Mouse (Mus musculus): Measurements from ENCODE around the gene Crp. TPM values are rescaled to one million over a fixed set of nuclear protein-coding genes. Genes with fewer than 3 reads are reported as not detected.

Gene Crp
- polyA plus RNA-seq, 1 experiment from 2014 or later: not detected

DNA sequence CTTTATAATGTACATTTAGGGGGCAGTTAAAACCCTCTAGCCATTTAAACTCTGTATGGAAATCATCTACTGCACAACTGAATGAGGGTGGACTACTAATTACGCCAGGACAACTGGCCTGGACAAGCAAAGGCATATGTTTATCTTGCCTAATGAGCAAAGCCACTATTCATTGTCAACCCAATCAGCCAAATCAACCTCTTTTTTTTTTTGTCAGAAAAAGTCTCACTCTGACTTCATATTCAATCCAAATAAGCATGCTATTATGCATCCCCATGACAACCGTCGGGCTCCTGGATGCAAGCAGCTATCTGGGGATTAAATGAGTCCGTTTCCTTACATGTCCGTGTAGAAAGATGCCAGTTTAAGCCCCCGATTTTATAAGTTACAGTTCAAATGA lies 30.3 kb upstream of the Crp start:
- Histone ChIP-seq H3K9me3 (replicated peaks; ENCODE audit: control insufficient read depth, low read length, poor library complexity, severe bottlenecking) (no peaks in the 10 kb centered on the region), H3K4me1 (ENCODE audit: control insufficient read depth, insufficient read depth, low read length) (peaks cover 5% of the 10 kb centered on the region), H3K4me2 (ENCODE audit: low read length) (peak overlapping the region; percentile 13; the same call in 1 of the 2 replicates), H3K36me3 (ENCODE audit: control insufficient read depth, insufficient read depth, low read length) (no peaks in the 10 kb centered on the region), H3K27me3 (ENCODE audit: control insufficient read depth, insufficient read depth, low read depth, low read length) (no peaks in the 10 kb centered on the region), H3K4me3 (ENCODE audit: low read depth, low read length) (no peak overlapping the region), H3K9ac (ENCODE audit: low read depth, low read length) (no peak overlapping the region), H3K27ac (ENCODE audit: low read length) (no peak overlapping the region)
- WGBS: 5% methylated on average over 6 of the region's 6 CpGs
- peak; percentile 62 for ATAC-seq

DNA sequence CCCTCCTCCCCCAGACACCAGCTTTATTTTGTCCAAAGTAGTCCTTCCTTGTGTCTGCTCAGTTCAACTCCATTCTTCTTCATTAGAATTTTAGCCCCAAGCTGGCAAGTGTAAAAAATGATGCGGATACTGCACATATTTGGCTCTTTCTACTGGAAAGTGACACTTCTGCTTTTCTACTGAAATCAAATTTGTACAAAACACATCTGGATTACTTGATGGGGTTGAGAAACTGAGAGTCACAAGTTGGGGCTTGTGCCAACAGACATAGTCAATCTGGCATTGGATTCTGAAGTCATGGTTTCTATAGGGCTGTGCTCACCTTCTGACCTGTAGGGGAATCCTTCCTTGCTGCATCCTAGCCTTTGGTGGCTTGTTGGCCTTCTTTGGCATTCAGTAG lies 27.1 kb upstream of the Crp start:
- 98% methylated on average over 1 of the region's 1 CpGs for WGBS
- Histone ChIP-seq H3K9ac (ENCODE audit: low read depth, low read length) (no peak overlapping the region), H3K4me3 (ENCODE audit: low read depth, low read length) (no peak overlapping the region), H3K4me2 (ENCODE audit: low read length) (no peak overlapping the region), H3K27ac (ENCODE audit: low read length) (no peak overlapping the region), H3K9me3 (replicated peaks; ENCODE audit: control insufficient read depth, low read length, poor library complexity, severe bottlenecking) (no peaks in the 10 kb centered on the region), H3K4me1 (ENCODE audit: control insufficient read depth, insufficient read depth, low read length) (peaks cover 5% of the 10 kb centered on the region), H3K27me3 (ENCODE audit: control insufficient read depth, insufficient read depth, low read depth, low read length) (no peaks in the 10 kb centered on the region), H3K36me3 (ENCODE audit: control insufficient read depth, insufficient read depth, low read length) (no peaks in the 10 kb centered on the region)
- ATAC-seq: no peak

DNA sequence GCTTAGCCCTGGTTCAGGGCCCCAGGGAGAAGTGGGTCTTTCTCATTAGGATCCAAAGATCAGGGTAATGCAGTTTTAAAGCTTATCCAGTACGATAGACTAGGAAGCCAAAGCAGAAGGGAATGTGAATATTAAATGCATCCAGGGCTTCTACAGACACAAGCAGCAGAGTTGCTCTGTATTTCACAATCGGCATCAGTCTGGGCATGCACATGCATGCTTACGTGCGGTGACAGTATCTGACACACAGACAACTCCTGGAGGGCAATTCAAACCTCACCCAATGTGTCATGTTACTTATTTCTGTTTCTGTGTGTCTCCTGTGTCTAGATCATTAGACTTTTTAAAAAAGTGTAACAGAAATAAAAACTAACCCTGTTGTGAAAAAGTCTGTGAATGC lies 17.1 kb upstream of the Crp start:
- Histone ChIP-seq H3K9ac (ENCODE audit: low read depth, low read length) (no peak overlapping the region), H3K27me3 (ENCODE audit: control insufficient read depth, insufficient read depth, low read depth, low read length) (no peaks in the 10 kb centered on the region), H3K27ac (ENCODE audit: low read length) (no peak overlapping the region), H3K4me2 (ENCODE audit: low read length) (no peak overlapping the region), H3K9me3 (replicated peaks; ENCODE audit: control insufficient read depth, low read length, poor library complexity, severe bottlenecking) (no peaks in the 10 kb centered on the region), H3K36me3 (ENCODE audit: control insufficient read depth, insufficient read depth, low read length) (no peaks in the 10 kb centered on the region), H3K4me1 (ENCODE audit: control insufficient read depth, insufficient read depth, low read length) (no peaks in the 10 kb centered on the region), H3K4me3 (ENCODE audit: low read depth, low read length) (no peak overlapping the region)
- 86% methylated on average over 4 of the region's 4 CpGs for WGBS
- no peak for ATAC-seq

DNA sequence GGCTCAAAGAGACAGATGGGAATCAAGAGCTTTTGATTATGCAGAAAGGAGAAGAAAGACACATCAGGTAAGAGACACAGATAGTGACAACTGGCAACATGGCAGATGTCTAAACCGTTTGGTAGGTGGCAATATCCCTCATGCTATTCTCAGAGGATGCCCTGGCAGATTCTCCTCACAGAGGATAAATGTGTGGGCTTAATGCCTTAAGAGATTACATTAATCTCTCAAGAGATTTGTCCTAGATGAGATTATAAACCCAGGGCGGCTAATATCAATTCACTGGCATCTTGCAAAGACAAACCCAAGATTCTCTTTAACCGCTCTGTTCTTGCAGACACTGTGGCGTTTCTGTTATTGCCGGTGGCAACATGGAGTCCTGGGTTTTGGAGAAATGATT lies 14.3 kb upstream of the Crp start:
- Histone ChIP-seq H3K36me3 (ENCODE audit: control insufficient read depth, insufficient read depth, low read length) (no peaks in the 10 kb centered on the region), H3K4me3 (ENCODE audit: low read depth, low read length) (no peak overlapping the region), H3K27ac (ENCODE audit: low read length) (no peak overlapping the region), H3K27me3 (ENCODE audit: control insufficient read depth, insufficient read depth, low read depth, low read length) (no peaks in the 10 kb centered on the region), H3K9ac (ENCODE audit: low read depth, low read length) (no peak overlapping the region), H3K4me2 (ENCODE audit: low read length) (no peak overlapping the region), H3K9me3 (replicated peaks; ENCODE audit: control insufficient read depth, low read length, poor library complexity, severe bottlenecking) (no peaks in the 10 kb centered on the region), H3K4me1 (ENCODE audit: control insufficient read depth, insufficient read depth, low read length) (no peaks in the 10 kb centered on the region)
- 70% methylated on average over 5 of the region's 5 CpGs for WGBS
- ATAC-seq: no peak

DNA sequence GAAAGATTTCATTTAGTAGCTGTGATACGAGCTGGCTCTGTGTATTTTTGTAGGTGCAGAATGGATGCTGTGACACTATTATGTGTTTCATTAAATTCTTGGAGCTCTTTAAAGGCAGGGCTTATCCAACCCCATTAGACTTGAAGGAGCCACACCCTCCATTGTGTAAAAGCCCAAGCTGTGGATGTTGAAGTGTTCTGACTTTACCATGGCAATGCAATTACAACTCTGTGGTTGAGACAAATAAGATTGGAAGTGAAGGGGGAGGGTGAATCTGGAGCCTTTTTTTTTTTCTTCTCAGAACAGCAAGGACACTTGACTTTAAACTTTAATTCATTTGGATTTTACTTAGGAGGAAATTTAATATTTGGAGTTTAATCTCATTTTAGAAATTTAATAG lies 13.9 kb upstream of the Crp start:
- H3K4me1 ChIP-seq (ENCODE audit: control insufficient read depth, insufficient read depth, low read length): no peaks in the 10 kb centered on the region
- H3K9ac ChIP-seq (ENCODE audit: low read depth, low read length): no peak overlapping the region
- no peak for ATAC-seq

DNA sequence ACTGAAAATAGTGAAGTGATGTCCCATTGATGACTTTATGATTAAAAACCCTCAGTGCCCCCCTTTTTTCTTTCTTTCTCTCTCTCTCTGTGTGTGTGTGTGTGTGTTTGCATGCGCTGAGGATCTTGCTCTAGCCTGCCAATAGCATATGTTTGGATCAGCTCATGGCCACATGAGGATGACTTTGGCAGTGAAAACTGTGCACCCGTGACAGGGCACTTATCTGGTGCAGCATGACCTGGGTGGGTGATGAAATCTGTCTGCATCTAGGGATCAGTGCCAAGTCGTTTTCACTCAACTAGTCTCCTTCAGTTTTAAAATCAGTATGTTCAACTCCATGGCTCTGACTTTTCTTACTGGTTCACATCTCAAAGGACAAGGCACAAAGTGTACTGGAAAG lies 12.7 kb upstream of the Crp start:
- Histone ChIP-seq H3K4me1 (ENCODE audit: control insufficient read depth, insufficient read depth, low read length) (no peaks in the 10 kb centered on the region), H3K36me3 (ENCODE audit: control insufficient read depth, insufficient read depth, low read length) (no peaks in the 10 kb centered on the region), H3K27me3 (ENCODE audit: control insufficient read depth, insufficient read depth, low read depth, low read length) (no peaks in the 10 kb centered on the region), H3K4me3 (ENCODE audit: low read depth, low read length) (no peak overlapping the region), H3K9ac (ENCODE audit: low read depth, low read length) (no peak overlapping the region), H3K4me2 (ENCODE audit: low read length) (no peak overlapping the region), H3K9me3 (replicated peaks; ENCODE audit: control insufficient read depth, low read length, poor library complexity, severe bottlenecking) (no peaks in the 10 kb centered on the region), H3K27ac (ENCODE audit: low read length) (no peak overlapping the region)
- 83% methylated on average over 3 of the region's 3 CpGs for WGBS
- no peak for ATAC-seq

More for the DNA sequence above, 13.9 kb upstream of the Crp start:
- Histone ChIP-seq H3K9me3 (replicated peaks; ENCODE audit: control insufficient read depth, low read length, poor library complexity, severe bottlenecking) (no peaks in the 10 kb centered on the region), H3K4me3 (ENCODE audit: low read depth, low read length) (no peak overlapping the region), H3K4me2 (ENCODE audit: low read length) (no peak overlapping the region), H3K36me3 (ENCODE audit: control insufficient read depth, insufficient read depth, low read length) (no peaks in the 10 kb centered on the region), H3K27ac (ENCODE audit: low read length) (no peak overlapping the region), H3K27me3 (ENCODE audit: control insufficient read depth, insufficient read depth, low read depth, low read length) (no peaks in the 10 kb centered on the region)
- 41% methylated on average over 1 of the region's 1 CpGs for WGBS

DNA sequence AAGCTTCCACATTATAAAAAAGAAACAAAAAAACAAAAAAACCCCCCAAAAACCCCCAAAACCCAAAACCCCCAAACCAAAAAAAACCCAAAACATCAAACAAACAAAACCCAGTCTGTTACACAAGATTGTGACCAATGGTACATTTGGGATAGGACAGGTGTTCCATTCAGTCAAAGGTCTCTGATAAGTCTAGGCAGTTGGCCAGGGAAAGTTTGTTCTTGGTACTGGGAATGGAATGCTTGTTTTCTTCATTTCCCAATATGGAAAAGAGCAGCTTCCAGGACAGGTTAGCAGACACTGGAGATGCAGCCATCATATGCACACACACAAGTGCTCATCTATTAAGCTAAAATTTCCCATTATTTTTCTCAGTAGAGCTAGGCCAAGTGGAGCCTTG lies 433 bp upstream of the Crp start:
- Histone ChIP-seq H3K9ac (ENCODE audit: low read depth, low read length) (no peak overlapping the region), H3K9me3 (replicated peaks; ENCODE audit: control insufficient read depth, low read length, poor library complexity, severe bottlenecking) (no peaks in the 10 kb centered on the region), H3K4me1 (ENCODE audit: control insufficient read depth, insufficient read depth, low read length) (no peaks in the 10 kb centered on the region), H3K27ac (ENCODE audit: low read length) (no peak overlapping the region), H3K4me3 (ENCODE audit: low read depth, low read length) (no peak overlapping the region), H3K27me3 (ENCODE audit: control insufficient read depth, insufficient read depth, low read depth, low read length) (no peaks in the 10 kb centered on the region), H3K4me2 (ENCODE audit: low read length) (no peak overlapping the region), H3K36me3 (ENCODE audit: control insufficient read depth, insufficient read depth, low read length) (no peaks in the 10 kb centered on the region)
- ATAC-seq: no peak

DNA sequence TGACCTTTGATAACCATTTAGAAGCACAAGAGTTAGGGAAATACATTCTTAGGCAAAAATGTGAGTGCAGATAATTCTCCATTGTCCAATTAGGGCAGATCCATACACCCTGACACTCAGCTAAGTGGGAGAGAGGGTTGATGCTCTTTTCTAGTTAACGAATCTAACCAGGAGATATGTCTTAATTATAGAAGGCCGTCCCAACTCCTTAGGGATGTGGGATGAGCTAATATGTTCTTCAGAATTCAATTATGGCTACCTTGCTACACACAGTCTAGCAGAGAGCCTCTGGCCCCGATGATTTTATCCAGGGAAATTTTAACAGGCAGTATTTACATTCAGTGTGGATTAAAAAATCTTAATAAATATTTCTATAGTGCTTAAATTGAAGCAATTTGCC lies 3.0 kb downstream of the Crp start:
- Histone ChIP-seq H3K4me1 (ENCODE audit: control insufficient read depth, insufficient read depth, low read length) (no peaks in the 10 kb centered on the region), H3K36me3 (ENCODE audit: control insufficient read depth, insufficient read depth, low read length) (no peaks in the 10 kb centered on the region), H3K4me3 (ENCODE audit: low read depth, low read length) (no peak overlapping the region), H3K27me3 (ENCODE audit: control insufficient read depth, insufficient read depth, low read depth, low read length) (no peaks in the 10 kb centered on the region), H3K4me2 (ENCODE audit: low read length) (no peak overlapping the region), H3K9me3 (replicated peaks; ENCODE audit: control insufficient read depth, low read length, poor library complexity, severe bottlenecking) (no peaks in the 10 kb centered on the region), H3K9ac (ENCODE audit: low read depth, low read length) (no peak overlapping the region), H3K27ac (ENCODE audit: low read length) (no peak overlapping the region)
- 63% methylated on average over 3 of the region's 3 CpGs for WGBS
- no peak; the same call in 1 of the 2 replicates for ATAC-seq

DNA sequence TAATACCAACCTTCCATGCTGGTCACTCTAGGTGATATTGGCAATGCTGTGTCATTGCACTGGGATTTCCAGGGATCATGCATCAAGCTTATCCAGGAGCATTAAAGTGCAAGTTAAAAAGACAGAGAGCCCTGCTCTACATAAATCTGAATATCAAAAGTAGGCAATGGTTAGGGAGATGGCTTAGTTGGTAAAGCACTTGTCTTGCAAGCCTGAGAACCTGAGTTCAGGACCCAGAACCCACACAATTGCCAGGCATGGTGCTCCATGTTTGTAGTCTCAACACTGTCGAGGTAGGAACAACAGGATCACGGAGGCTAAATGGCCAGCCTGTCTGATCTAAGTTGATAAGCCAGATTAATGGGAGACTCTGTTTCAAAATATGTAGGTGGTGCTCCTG lies 3.5 kb downstream of the Crp start:
- H3K9me3 ChIP-seq (replicated peaks; ENCODE audit: control insufficient read depth, low read length, poor library complexity, severe bottlenecking): no peaks in the 10 kb centered on the region
- no peak for ATAC-seq
- H3K4me3 ChIP-seq (ENCODE audit: low read depth, low read length): no peak overlapping the region
- no peak overlapping the region for H3K4me2 ChIP-seq (ENCODE audit: low read length)
- no peaks in the 10 kb centered on the region for H3K36me3 ChIP-seq (ENCODE audit: control insufficient read depth, insufficient read depth, low read length)
- no peaks in the 10 kb centered on the region for H3K27me3 ChIP-seq (ENCODE audit: control insufficient read depth, insufficient read depth, low read depth, low read length)
- H3K9ac ChIP-seq (ENCODE audit: low read depth, low read length): no peak overlapping the region
- WGBS: 96% methylated on average over 2 of the region's 2 CpGs
- H3K27ac ChIP-seq (ENCODE audit: low read length): no peak overlapping the region
- no peaks in the 10 kb centered on the region for H3K4me1 ChIP-seq (ENCODE audit: control insufficient read depth, insufficient read depth, low read length)

DNA sequence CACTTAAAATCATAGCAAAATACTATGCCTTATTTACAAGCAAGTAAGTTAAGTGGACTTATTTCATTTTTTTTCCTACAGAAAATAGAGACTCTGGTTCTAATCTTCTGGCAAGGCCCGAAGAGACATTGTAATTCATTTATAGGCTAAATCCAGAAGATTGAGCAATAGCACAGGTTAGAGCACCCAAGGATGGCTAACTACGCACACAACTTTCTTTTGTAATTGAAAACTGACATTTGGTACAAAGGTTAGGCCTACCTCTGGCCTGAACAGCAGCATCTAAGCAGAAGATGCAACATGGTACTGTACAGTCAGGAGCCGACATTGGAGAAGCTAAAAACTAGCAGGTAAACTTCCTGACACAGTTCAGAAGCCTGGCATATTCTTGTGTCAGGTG lies 4.0 kb downstream of the Crp start:
- Histone ChIP-seq H3K9ac (ENCODE audit: low read depth, low read length) (no peak overlapping the region), H3K9me3 (replicated peaks; ENCODE audit: control insufficient read depth, low read length, poor library complexity, severe bottlenecking) (no peaks in the 10 kb centered on the region), H3K36me3 (ENCODE audit: control insufficient read depth, insufficient read depth, low read length) (no peaks in the 10 kb centered on the region), H3K4me3 (ENCODE audit: low read depth, low read length) (no peak overlapping the region), H3K4me1 (ENCODE audit: control insufficient read depth, insufficient read depth, low read length) (no peaks in the 10 kb centered on the region), H3K27ac (ENCODE audit: low read length) (no peak overlapping the region), H3K27me3 (ENCODE audit: control insufficient read depth, insufficient read depth, low read depth, low read length) (no peaks in the 10 kb centered on the region), H3K4me2 (ENCODE audit: low read length) (no peak overlapping the region)
- 95% methylated on average over 3 of the region's 3 CpGs for WGBS
- no peak for ATAC-seq
